Mouse (Mus musculus): ENCODE measurements around the gene Mfsd13b. TPM values are rescaled to one million over a fixed set of nuclear protein-coding genes. Genes with fewer than 3 reads are reported as not detected.
"Not testable (repeated sequence)": the region's sequence is repeated elsewhere in the genome, so short reads cannot be mapped to it uniquely, and the experiment has no call there.

Mfsd13b gene
- polyA plus RNA-seq, 1 experiment from 2014 or later = not detected

DNA sequence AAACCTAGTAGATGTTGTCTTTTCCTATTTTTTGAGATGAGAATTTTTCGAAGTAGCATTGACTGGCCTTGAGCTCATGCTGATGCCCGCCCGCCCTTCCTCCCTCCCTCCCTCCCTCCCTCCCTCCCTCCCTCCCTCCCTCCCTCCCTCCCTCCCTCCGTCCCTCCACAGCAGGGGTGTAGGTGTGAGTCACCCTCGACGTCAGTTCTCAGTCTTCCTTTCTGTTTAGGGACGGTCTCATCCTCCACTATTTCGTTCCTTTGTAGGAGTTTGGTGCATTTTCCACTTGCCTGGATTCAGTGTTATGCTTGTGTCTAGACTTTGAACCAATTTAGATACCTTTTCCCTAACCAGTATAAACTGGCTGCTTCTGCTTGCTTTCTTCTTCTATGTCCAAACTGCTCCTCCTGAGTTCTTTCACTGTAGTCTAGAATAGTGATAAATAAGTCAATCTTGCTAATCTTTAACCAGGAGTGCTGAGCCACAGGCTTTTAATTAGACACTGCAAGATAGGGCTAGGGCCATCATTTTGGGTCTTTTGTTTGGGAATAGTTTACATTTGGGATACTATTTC is 38.3 kb upstream of the Mfsd13b start:
- Histone ChIP-seq H3K9ac (replicated peaks; ENCODE audit: low read depth, low read length) (no peak overlapping the region), H3K4me3 (replicated peaks; ENCODE audit: low read length) (no peak overlapping the region), H3K27me3 (replicated peaks; ENCODE audit: control insufficient read depth, insufficient read depth, low read length) (no peaks in the 10 kb centered on the region), H3K4me1 (replicated peaks; ENCODE audit: control insufficient read depth, insufficient read depth, low read length) (no peaks in the 10 kb centered on the region), H3K9me3 (ENCODE audit: control insufficient read depth, low read length) (no peaks in the 10 kb centered on the region), H3K4me2 (ENCODE audit: low read length) (no peak overlapping the region), H3K27ac (ENCODE audit: low read length) (no peak overlapping the region), H3K36me3 (ENCODE audit: control insufficient read depth, insufficient read depth) (peaks cover 25% of the 10 kb centered on the region)
- ATAC-seq = no peak
- WGBS = 68% methylated on average over 7 of the region's 8 CpGs

- H3K27me3 ChIP-seq (replicated peaks; ENCODE audit: control insufficient read depth, insufficient read depth, low read length); H3K9ac ChIP-seq (replicated peaks; ENCODE audit: low read depth, low read length); H3K4me1 ChIP-seq (replicated peaks; ENCODE audit: control insufficient read depth, insufficient read depth, low read length); H3K27ac ChIP-seq (ENCODE audit: low read length); H3K4me2 ChIP-seq (ENCODE audit: low read length); H3K9me3 ChIP-seq (ENCODE audit: control insufficient read depth, low read length); H3K4me3 ChIP-seq (replicated peaks; ENCODE audit: low read length); H3K36me3 ChIP-seq (ENCODE audit: control insufficient read depth, insufficient read depth): not testable (repeated sequence)
- 74% methylated on average over 7 of the region's 7 CpGs for WGBS
- peak; percentile 74 for ATAC-seq
These were observed 28.7 kb upstream of the Mfsd13b start for GRCm38 (mm10) chr7:120953591-120953990.

DNA sequence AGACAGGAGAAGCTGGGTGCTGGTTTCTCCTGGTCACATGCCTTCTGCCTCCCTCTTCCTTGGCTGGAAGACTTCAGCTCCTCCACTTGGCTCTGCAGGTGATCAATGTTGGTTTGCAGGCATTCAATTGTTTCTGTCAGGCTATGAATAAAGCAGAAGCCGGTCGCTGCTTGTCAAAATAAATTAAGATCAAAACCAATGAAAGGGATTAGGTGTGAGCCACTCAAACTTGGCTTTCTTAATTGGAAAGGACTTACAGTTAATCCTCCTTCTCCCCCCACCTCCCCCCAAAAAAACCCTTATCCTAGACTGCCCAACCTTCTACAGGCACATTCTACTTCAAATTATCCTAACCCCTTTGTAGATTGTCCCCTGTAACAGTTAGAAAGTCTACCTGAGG is 22.2 kb upstream of the Mfsd13b start:
- H3K36me3 ChIP-seq (ENCODE audit: control insufficient read depth, insufficient read depth) = peaks cover 6% of the 10 kb centered on the region; the same call in 1 of the 2 replicates
- no peaks in the 10 kb centered on the region for H3K27me3 ChIP-seq (replicated peaks; ENCODE audit: control insufficient read depth, insufficient read depth, low read length)
- H3K9me3 ChIP-seq (ENCODE audit: control insufficient read depth, low read length) = no peaks in the 10 kb centered on the region
- no peak overlapping the region for H3K9ac ChIP-seq (replicated peaks; ENCODE audit: low read depth, low read length)
- no peak overlapping the region for H3K4me2 ChIP-seq (ENCODE audit: low read length)
- 35% methylated on average over 2 of the region's 2 CpGs for WGBS
- ATAC-seq = no peak
- no peak overlapping the region for H3K27ac ChIP-seq (ENCODE audit: low read length)
- no peak overlapping the region for H3K4me3 ChIP-seq (replicated peaks; ENCODE audit: low read length)
- no peaks in the 10 kb centered on the region for H3K4me1 ChIP-seq (replicated peaks; ENCODE audit: control insufficient read depth, insufficient read depth, low read length)

DNA sequence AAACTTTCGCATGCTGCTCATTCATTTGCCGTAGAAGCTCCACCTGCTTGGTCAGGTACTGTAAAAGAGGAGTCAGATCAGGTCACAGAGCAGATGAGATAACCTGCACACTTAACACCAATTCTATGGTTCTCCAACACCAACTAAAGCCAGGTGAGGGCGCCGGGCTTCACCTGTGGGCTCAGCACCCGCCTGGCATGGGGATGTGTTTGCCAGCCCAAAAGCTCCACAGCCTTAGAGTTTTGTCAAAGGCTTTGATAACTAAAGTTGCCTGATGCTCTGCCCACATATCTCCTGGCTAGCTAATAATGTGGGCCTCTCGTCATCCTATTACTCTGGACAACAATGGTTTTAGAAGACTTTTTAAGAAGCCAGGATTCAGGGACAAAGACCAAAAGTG is 21.7 kb upstream of the Mfsd13b start:
- Histone ChIP-seq H3K4me1 (replicated peaks; ENCODE audit: control insufficient read depth, insufficient read depth, low read length) (no peaks in the 10 kb centered on the region), H3K4me2 (ENCODE audit: low read length) (no peak overlapping the region), H3K27ac (ENCODE audit: low read length) (no peak overlapping the region), H3K36me3 (ENCODE audit: control insufficient read depth, insufficient read depth) (peaks cover 6% of the 10 kb centered on the region; the same call in 1 of the 2 replicates), H3K9ac (replicated peaks; ENCODE audit: low read depth, low read length) (no peak overlapping the region), H3K9me3 (ENCODE audit: control insufficient read depth, low read length) (no peaks in the 10 kb centered on the region), H3K4me3 (replicated peaks; ENCODE audit: low read length) (no peak overlapping the region), H3K27me3 (replicated peaks; ENCODE audit: control insufficient read depth, insufficient read depth, low read length) (no peaks in the 10 kb centered on the region)
- ATAC-seq = no peak
- 83% methylated on average over 6 of the region's 6 CpGs for WGBS

DNA sequence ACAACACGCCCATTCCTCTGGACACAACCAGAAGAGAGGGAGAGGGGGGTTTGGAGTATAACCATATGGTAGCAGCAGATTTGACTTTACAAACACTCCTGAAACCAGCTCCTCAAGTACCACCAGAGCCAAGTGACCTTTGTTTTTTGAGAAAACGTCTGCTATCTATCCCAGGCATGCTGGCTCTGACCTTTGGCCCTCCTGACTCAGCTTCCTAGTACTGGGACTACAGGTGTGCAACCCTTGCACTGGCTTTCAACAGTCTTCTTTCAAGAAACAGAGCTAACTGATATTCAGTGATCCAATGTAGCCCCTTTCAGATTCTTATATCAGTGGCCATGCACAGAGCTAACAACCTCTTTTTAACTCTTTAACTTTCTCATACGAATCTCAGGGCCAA is 20.4 kb upstream of the Mfsd13b start:
- no peak for ATAC-seq
- H3K27me3 ChIP-seq (replicated peaks; ENCODE audit: control insufficient read depth, insufficient read depth, low read length) = no peaks in the 10 kb centered on the region
- WGBS = 68% methylated on average over 3 of the region's 3 CpGs
- H3K27ac ChIP-seq (ENCODE audit: low read length) = no peak overlapping the region
- H3K9me3 ChIP-seq (ENCODE audit: control insufficient read depth, low read length) = no peaks in the 10 kb centered on the region
- no peak overlapping the region for H3K9ac ChIP-seq (replicated peaks; ENCODE audit: low read depth, low read length)
- H3K4me1 ChIP-seq (replicated peaks; ENCODE audit: control insufficient read depth, insufficient read depth, low read length) = no peaks in the 10 kb centered on the region
- no peak overlapping the region for H3K4me2 ChIP-seq (ENCODE audit: low read length)
- H3K4me3 ChIP-seq (replicated peaks; ENCODE audit: low read length) = no peak overlapping the region
- H3K36me3 ChIP-seq (ENCODE audit: control insufficient read depth, insufficient read depth) = peaks cover 3% of the 10 kb centered on the region; the same call in 1 of the 2 replicates

DNA sequence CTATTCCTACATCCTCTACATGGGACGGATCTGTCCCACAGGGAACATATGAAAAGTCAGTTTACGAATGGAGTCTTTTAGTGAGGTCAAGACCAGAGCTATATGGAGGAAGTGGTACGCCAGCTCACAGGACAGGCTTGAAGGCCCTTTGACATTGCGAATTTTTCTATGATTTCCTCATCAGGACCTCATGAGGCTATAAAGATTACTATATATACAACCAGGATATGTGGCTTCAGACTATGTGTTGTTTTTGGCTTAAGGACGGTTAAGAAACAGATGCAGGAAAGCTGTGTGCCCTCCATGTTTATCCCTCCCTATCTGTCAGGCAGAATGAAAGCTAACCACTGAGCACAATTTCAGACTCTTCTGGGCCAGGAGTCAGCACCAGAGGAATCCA is 19.2 kb upstream of the Mfsd13b start:
- no peaks in the 10 kb centered on the region for H3K4me1 ChIP-seq (replicated peaks; ENCODE audit: control insufficient read depth, insufficient read depth, low read length)
- H3K36me3 ChIP-seq (ENCODE audit: control insufficient read depth, insufficient read depth) = no peaks in the 10 kb centered on the region
- H3K9me3 ChIP-seq (ENCODE audit: control insufficient read depth, low read length) = no peaks in the 10 kb centered on the region
- 88% methylated on average over 5 of the region's 5 CpGs for WGBS
- no peak overlapping the region for H3K4me3 ChIP-seq (replicated peaks; ENCODE audit: low read length)
- no peaks in the 10 kb centered on the region for H3K27me3 ChIP-seq (replicated peaks; ENCODE audit: control insufficient read depth, insufficient read depth, low read length)
- H3K9ac ChIP-seq (replicated peaks; ENCODE audit: low read depth, low read length) = no peak overlapping the region
- ATAC-seq = no peak
- H3K4me2 ChIP-seq (ENCODE audit: low read length) = no peak overlapping the region
- H3K27ac ChIP-seq (ENCODE audit: low read length) = no peak overlapping the region

- Histone ChIP-seq H3K36me3 (ENCODE audit: control insufficient read depth, insufficient read depth) (no peaks in the 10 kb centered on the region), H3K27me3 (replicated peaks; ENCODE audit: control insufficient read depth, insufficient read depth, low read length) (no peaks in the 10 kb centered on the region), H3K27ac (ENCODE audit: low read length) (no peak overlapping the region), H3K9ac (replicated peaks; ENCODE audit: low read depth, low read length) (no peak overlapping the region), H3K4me2 (ENCODE audit: low read length) (no peak overlapping the region), H3K4me3 (replicated peaks; ENCODE audit: low read length) (no peak overlapping the region), H3K4me1 (replicated peaks; ENCODE audit: control insufficient read depth, insufficient read depth, low read length) (no peaks in the 10 kb centered on the region; the same call in 1 of the 2 replicates), H3K9me3 (ENCODE audit: control insufficient read depth, low read length) (no peaks in the 10 kb centered on the region)
- WGBS = 92% methylated on average over 7 of the region's 7 CpGs
- ATAC-seq = no peak
These were observed 13.1 kb upstream of the Mfsd13b start for GRCm38 (mm10) chr7:120969221-120969620.

GRCm38 (mm10) chr7:120970112-120970511 is 12.2 kb upstream of the Mfsd13b start:
- ATAC-seq = no peak
- WGBS = 92% methylated on average over 5 of the region's 5 CpGs

DNA sequence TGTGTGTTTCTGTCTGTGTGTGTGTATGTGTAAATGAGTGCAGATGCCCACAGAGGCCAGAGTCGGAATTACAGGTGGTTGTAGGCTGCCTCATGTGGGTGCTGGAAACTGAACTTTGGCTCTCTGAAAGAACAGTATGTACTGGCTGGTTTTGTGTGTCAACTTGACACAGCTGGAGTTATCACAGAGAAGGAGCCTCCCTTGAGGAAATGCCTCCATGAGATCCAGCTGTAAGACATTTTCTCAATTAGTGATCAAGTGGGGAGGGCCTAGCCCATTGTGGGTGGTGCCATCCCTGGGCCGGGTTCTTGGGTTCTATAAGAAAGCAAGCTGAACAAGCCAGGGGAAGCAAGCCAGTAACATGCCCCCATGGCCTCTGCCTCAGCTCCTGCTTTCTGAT is 9.8 kb upstream of the Mfsd13b start:
- WGBS = 76% methylated on average over 2 of the region's 2 CpGs
- not testable (repeated sequence) for H3K9me3 ChIP-seq (ENCODE audit: control insufficient read depth, low read length); H3K36me3 ChIP-seq (ENCODE audit: control insufficient read depth, insufficient read depth); H3K4me2 ChIP-seq (ENCODE audit: low read length); H3K4me1 ChIP-seq (replicated peaks; ENCODE audit: control insufficient read depth, insufficient read depth, low read length); H3K27ac ChIP-seq (ENCODE audit: low read length); H3K27me3 ChIP-seq (replicated peaks; ENCODE audit: control insufficient read depth, insufficient read depth, low read length); ATAC-seq; H3K4me3 ChIP-seq (replicated peaks; ENCODE audit: low read length); H3K9ac ChIP-seq (replicated peaks; ENCODE audit: low read depth, low read length)

More at GRCm38 (mm10) chr7:120970112-120970511, 12.2 kb upstream of the Mfsd13b start:
- H3K4me3 ChIP-seq (replicated peaks; ENCODE audit: low read length) = no peak overlapping the region
- H3K27me3 ChIP-seq (replicated peaks; ENCODE audit: control insufficient read depth, insufficient read depth, low read length) = no peaks in the 10 kb centered on the region
- no peak overlapping the region for H3K9ac ChIP-seq (replicated peaks; ENCODE audit: low read depth, low read length)
- no peaks in the 10 kb centered on the region; the same call in 1 of the 2 replicates for H3K4me1 ChIP-seq (replicated peaks; ENCODE audit: control insufficient read depth, insufficient read depth, low read length)
- H3K4me2 ChIP-seq (ENCODE audit: low read length) = no peak overlapping the region
- H3K27ac ChIP-seq (ENCODE audit: low read length) = no peak overlapping the region
- H3K9me3 ChIP-seq (ENCODE audit: control insufficient read depth, low read length) = no peaks in the 10 kb centered on the region
- no peaks in the 10 kb centered on the region for H3K36me3 ChIP-seq (ENCODE audit: control insufficient read depth, insufficient read depth)

GRCm38 (mm10) chr7:120974001-120974400 is 8.3 kb upstream of the Mfsd13b start:
- H3K4me1 ChIP-seq (replicated peaks; ENCODE audit: control insufficient read depth, insufficient read depth, low read length) = peaks cover 11% of the 10 kb centered on the region
- H3K9me3 ChIP-seq (ENCODE audit: control insufficient read depth, low read length) = no peaks in the 10 kb centered on the region
- no peak overlapping the region for H3K4me2 ChIP-seq (ENCODE audit: low read length)
- H3K27me3 ChIP-seq (replicated peaks; ENCODE audit: control insufficient read depth, insufficient read depth, low read length) = no peaks in the 10 kb centered on the region
- no peak overlapping the region for H3K4me3 ChIP-seq (replicated peaks; ENCODE audit: low read length)
- 85% methylated on average over 3 of the region's 3 CpGs for WGBS
- H3K27ac ChIP-seq (ENCODE audit: low read length) = no peak overlapping the region
- ATAC-seq = no peak
- H3K36me3 ChIP-seq (ENCODE audit: control insufficient read depth, insufficient read depth) = no peaks in the 10 kb centered on the region
- no peak overlapping the region for H3K9ac ChIP-seq (replicated peaks; ENCODE audit: low read depth, low read length)
